Mouse (Mus musculus) kidney, postnatal 25 days (tissue): ENCODE results near the gene Cbx6.
A peak's percentile ranks its signal among the peaks of the same experiment; 100 is the strongest.
"Not testable (repeated sequence)": the region's sequence is repeated elsewhere in the genome, so short reads cannot be mapped to it uniquely, and the experiment has no call there.

Experiments used
- DNase-seq, 2 experiments: peaks; one replicate each; pipeline ENCODE4 v3.0.0; 2021; ENCODE audit warnings: mixed read lengths in 2 of 2

Cbx6 gene

GRCm38 (mm10) chr15:79829431-79829830, 5.1 kb downstream of the Cbx6 start:
- DNase-seq, result no peak

GRCm38 (mm10) chr15:79828366-79829035, 6.0 kb downstream of the Cbx6 start:
- peak; percentile 21 to 55 for DNase-seq

- DNase-seq, result peak in 1 of 2 experiments; percentile 45
Measured at GRCm38 (mm10) chr15:79827778-79828210, 6.7 kb downstream of the Cbx6 start.

GRCm38 (mm10) chr15:79827061-79827777, 7.3 kb downstream of the Cbx6 start:
- DNase-seq, result no peak

- no peak for DNase-seq
Measured at GRCm38 (mm10) chr15:79826221-79826935, 8.1 kb downstream of the Cbx6 start.

GRCm38 (mm10) chr15:79825146-79825825, 9.2 kb downstream of the Cbx6 start:
- no peak for DNase-seq

GRCm38 (mm10) chr15:79823588-79824280, 10.8 kb downstream of the Cbx6 start:
- DNase-seq, result peak; percentile 56 to 79

GRCm38 (mm10) chr15:79822265-79823199, 12.0 kb downstream of the Cbx6 start:
- no peak for DNase-seq

GRCm38 (mm10) chr15:79818325-79818724, 16.2 kb downstream of the Cbx6 start:
- no peak for DNase-seq

GRCm38 (mm10) chr15:79813666-79814258, 20.7 kb downstream of the Cbx6 start:
- DNase-seq, result no peak

GRCm38 (mm10) chr15:79812840-79813239, 21.6 kb downstream of the Cbx6 start:
- not testable (repeated sequence) for DNase-seq

GRCm38 (mm10) chr15:79810997-79811396, 23.5 kb downstream of the Cbx6 start:
- no peak for DNase-seq

- DNase-seq, result no peak
Measured at GRCm38 (mm10) chr15:79810061-79810460, 24.4 kb downstream of the Cbx6 start.

GRCm38 (mm10) chr15:79808658-79809057, 25.8 kb downstream of the Cbx6 start:
- DNase-seq, result no peak

- peak in 1 of 2 experiments; percentile 68 for DNase-seq
Measured at GRCm38 (mm10) chr15:79808114-79808513, 26.4 kb downstream of the Cbx6 start.

- no peak for DNase-seq
Measured at GRCm38 (mm10) chr15:79807050-79807449, 27.4 kb downstream of the Cbx6 start.

- DNase-seq, result no peak
Measured at GRCm38 (mm10) chr15:79805246-79805645, 29.2 kb downstream of the Cbx6 start.

- peak; percentile 25 to 61 for DNase-seq
Measured at GRCm38 (mm10) chr15:79804352-79805071, 30.0 kb downstream of the Cbx6 start, which contains the start of gene Nptxr. TSS of gene Nptxr (minus strand) at chr15:79804766.

GRCm38 (mm10) chr15:79803533-79804351, 30.7 kb downstream of the Cbx6 start:
- DNase-seq, result no peak
